Mouse (Mus musculus) testis, adult 2 months (tissue): ENCODE measurements at regions not wholly inside any gene's neighbourhood (a gene's known extent, or its start where the extent isn't known, plus 50 kb on each side); places are given as distances from the start of the nearest gene placed in this dataset.
"Not testable (repeated sequence)": the region's sequence is repeated elsewhere in the genome, so short reads cannot be mapped to it uniquely, and the experiment has no call there.

Experiments
- H3K27ac ChIP-seq: fragments of 200-500 bp; 2 replicates; pipeline ENCODE4 v1.5.1; 2012; ENCODE audit warnings: low read depth, low read length; ENCODE audit not compliant: control insufficient read depth, insufficient read depth
- H3K27me3 ChIP-seq: fragments of 200-500 bp; 2 replicates; pipeline ENCODE4 v1.6.1; 2012; ENCODE audit warnings: mild to moderate bottlenecking, low read length, moderate library complexity; ENCODE audit not compliant: control insufficient read depth, insufficient read depth
- H3K36me3 ChIP-seq: fragments of 200-500 bp; 2 replicates; pipeline ENCODE4 v1.6.1; 2012; ENCODE audit warnings: mild to moderate bottlenecking, low read length; ENCODE audit not compliant: control insufficient read depth, insufficient read depth
- H3K4me1 ChIP-seq: fragments of 200-500 bp; 2 replicates; pipeline ENCODE4 v1.6.1; 2012; ENCODE audit warnings: low read length; ENCODE audit not compliant: control insufficient read depth, insufficient read depth
- H3K4me3 ChIP-seq: fragments of 200-500 bp; 2 replicates; pipeline ENCODE4 v1.5.1; 2012; ENCODE audit warnings: low read depth, mild to moderate bottlenecking, low read length, moderate library complexity, mixed read lengths; ENCODE audit not compliant: control insufficient read depth
- CTCF ChIP-seq: fragments of 200-500 bp; IDR thresholded peaks from 2 replicates; pipeline ENCODE4 v1.5.1; 2012; ENCODE audit warnings: low read depth, mild to moderate bottlenecking, inconsistent platforms, low read length, moderate library complexity; ENCODE audit not compliant: control insufficient read depth, insufficient read depth, insufficient replicate concordance
- POLR2A ChIP-seq: fragments of 200-500 bp; IDR thresholded peaks from 2 replicates; pipeline ENCODE4 v1.6.1; 2012; ENCODE audit warnings: low read depth, mild to moderate bottlenecking, inconsistent platforms, low read length, moderate library complexity; ENCODE audit not compliant: control insufficient read depth

- no peak overlapping the region for H3K4me3 ChIP-seq
- H3K36me3 ChIP-seq: no peaks in the 10 kb centered on the region
These were observed 159.1 kb upstream of the Tbl1xr1 start for GRCm38 (mm10) chr3:21917228-21917910.

GRCm38 (mm10) chr3:21918431-21918830 is 158.0 kb upstream of the Tbl1xr1 start:
- TF ChIP-seq POLR2A: no peak
- TF ChIP-seq CTCF: no peak
- no peak overlapping the region for H3K27ac ChIP-seq
- H3K4me3 ChIP-seq: no peak overlapping the region
- no peaks in the 10 kb centered on the region for H3K4me1 ChIP-seq
- H3K36me3 ChIP-seq: no peaks in the 10 kb centered on the region
- no peaks in the 10 kb centered on the region for H3K27me3 ChIP-seq

More at GRCm38 (mm10) chr3:21917228-21917910, 159.1 kb upstream of the Tbl1xr1 start:
- H3K27me3 ChIP-seq: no peaks in the 10 kb centered on the region
- H3K27ac ChIP-seq: no peak overlapping the region
- no peaks in the 10 kb centered on the region for H3K4me1 ChIP-seq
- no peak for TF ChIP-seq CTCF
- TF ChIP-seq POLR2A: no peak

- no peak overlapping the region for H3K4me3 ChIP-seq
- no peaks in the 10 kb centered on the region for H3K27me3 ChIP-seq
- TF ChIP-seq POLR2A (no peak), CTCF (no peak)
- H3K27ac ChIP-seq: no peak overlapping the region
- no peaks in the 10 kb centered on the region for H3K36me3 ChIP-seq
- no peaks in the 10 kb centered on the region for H3K4me1 ChIP-seq
These were observed 156.5 kb upstream of the Tbl1xr1 start for GRCm38 (mm10) chr3:21919931-21920330.

GRCm38 (mm10) chr3:21931951-21932350 is 144.5 kb upstream of the Tbl1xr1 start:
- TF ChIP-seq CTCF (no peak), POLR2A (no peak)
- peaks cover 14% of the 10 kb centered on the region for H3K4me1 ChIP-seq
- no peaks in the 10 kb centered on the region for H3K27me3 ChIP-seq

GRCm38 (mm10) chr3:21932696-21933095 is 143.8 kb upstream of the Tbl1xr1 start:
- H3K4me3 ChIP-seq, H3K27me3 ChIP-seq, H3K36me3 ChIP-seq, H3K27ac ChIP-seq: not testable (repeated sequence)
- peaks cover 14% of the 10 kb centered on the region for H3K4me1 ChIP-seq

More at GRCm38 (mm10) chr3:21931951-21932350, 144.5 kb upstream of the Tbl1xr1 start:
- no peak overlapping the region for H3K4me3 ChIP-seq
- no peak overlapping the region for H3K27ac ChIP-seq
- no peaks in the 10 kb centered on the region for H3K36me3 ChIP-seq

- H3K27ac ChIP-seq: no peak overlapping the region; the same call in 1 of the 2 replicates
- no peak for TF ChIP-seq CTCF
- no peak for TF ChIP-seq POLR2A
- H3K36me3 ChIP-seq: no peaks in the 10 kb centered on the region
- no peak overlapping the region for H3K4me3 ChIP-seq
- H3K4me1 ChIP-seq: peaks cover 14% of the 10 kb centered on the region
- no peaks in the 10 kb centered on the region for H3K27me3 ChIP-seq
These were observed 141.7 kb upstream of the Tbl1xr1 start for GRCm38 (mm10) chr3:21934731-21935271.

GRCm38 (mm10) chr3:21935571-21936261 is 140.7 kb upstream of the Tbl1xr1 start:
- TF ChIP-seq POLR2A (no peak), CTCF (no peak)
- no peaks in the 10 kb centered on the region for H3K27me3 ChIP-seq
- peak overlapping the region; percentile 32 for H3K27ac ChIP-seq
- peaks cover 14% of the 10 kb centered on the region for H3K4me1 ChIP-seq
- H3K4me3 ChIP-seq: peak overlapping the region; percentile 51
- no peaks in the 10 kb centered on the region for H3K36me3 ChIP-seq
